Mouse (Mus musculus) ES-Bruce4 (cell line): Measurements from ENCODE around the gene 4930578G10Rik. TPM values are rescaled to one million over a fixed set of nuclear protein-coding genes. Genes with fewer than 3 reads are reported as not detected.
"Not testable (repeated sequence)": the region's sequence is repeated elsewhere in the genome, so short reads cannot be mapped to it uniquely, and the experiment has no call there.

Source experiments
- H3K27ac ChIP-seq: 2 replicates; pipeline ENCODE4 v1.5.1; 2012; ENCODE audit warnings: low read length, inconsistent platforms; ENCODE audit not compliant: insufficient read depth
- H3K27me3 ChIP-seq: 2 replicates; pipeline ENCODE4 v1.6.1; 2012; ENCODE audit warnings: mild to moderate bottlenecking, low read length, inconsistent platforms; ENCODE audit not compliant: control insufficient read depth, poor library complexity, insufficient read depth, severe bottlenecking
- H3K36me3 ChIP-seq: 2 replicates; pipeline ENCODE4 v1.6.1; 2012; ENCODE audit warnings: inconsistent platforms, mild to moderate bottlenecking, low read length, moderate library complexity; ENCODE audit not compliant: control insufficient read depth, poor library complexity, insufficient read depth, severe bottlenecking
- H3K4me1 ChIP-seq: one replicate; pipeline ENCODE4 v1.8.1; 2011; ENCODE audit warnings: low read length; ENCODE audit not compliant: control insufficient read depth, insufficient read depth
- H3K4me3 ChIP-seq: 2 replicates; pipeline ENCODE4 v1.5.1; 2011; ENCODE audit warnings: low read depth, mild to moderate bottlenecking, low read length
- H3K9ac ChIP-seq: 2 replicates; pipeline ENCODE4 v1.6.1; 2012; ENCODE audit warnings: low read depth, mild to moderate bottlenecking, inconsistent platforms; ENCODE audit not compliant: poor library complexity, severe bottlenecking
- H3K9me3 ChIP-seq: replicated peaks from 2 replicates; pipeline ENCODE4 v1.6.1; 2012; ENCODE audit warnings: mild to moderate bottlenecking, low read length, inconsistent platforms; ENCODE audit not compliant: control insufficient read depth, poor library complexity, insufficient read depth, severe bottlenecking
- polyA plus RNA-seq: library from polyadenylated mRNA; stranded (reverse); fragments of >200 nt; gene quantifications from 2 replicates; pipeline ENCODE4 v1.2.4, GENCODE M21; 2011; ENCODE audit warnings: low read depth; ENCODE audit not compliant: missing spikeins, insufficient read depth, insufficient read length

The 4930578G10Rik gene
- 2.5 TPM in 1 of 2 replicates, not detected in the other for polyA plus RNA-seq

DNA sequence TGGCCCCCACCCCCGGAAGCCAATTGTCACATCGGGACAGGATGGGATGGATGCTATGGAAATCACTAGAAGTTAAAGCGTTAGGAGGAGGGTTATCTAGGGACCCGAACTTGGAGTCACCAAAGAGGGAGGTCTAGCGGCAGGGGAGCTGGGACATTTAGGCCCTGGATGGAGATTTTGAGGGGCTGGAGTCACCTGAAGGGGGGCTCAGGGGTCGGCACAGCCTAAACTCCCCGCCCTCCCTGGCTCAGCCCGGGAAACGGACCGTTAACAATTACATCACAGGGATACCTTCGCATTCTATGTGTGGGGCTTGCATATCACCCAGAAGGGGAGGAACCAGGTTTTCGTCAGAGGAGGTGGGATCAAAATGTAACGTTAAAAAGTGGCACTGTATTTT is at the start of gene 4930578G10Rik:
4930578G10Rik (plus strand) TSS at position 301 of the 400 bp plus-strand sequence.
- not testable (repeated sequence) for H3K27ac ChIP-seq, H3K4me3 ChIP-seq, H3K9me3 ChIP-seq, H3K9ac ChIP-seq, H3K27me3 ChIP-seq, H3K36me3 ChIP-seq, H3K4me1 ChIP-seq

- H3K4me1 ChIP-seq, H3K9ac ChIP-seq, H3K9me3 ChIP-seq, H3K27me3 ChIP-seq, H3K4me3 ChIP-seq, H3K36me3 ChIP-seq, H3K27ac ChIP-seq: not testable (repeated sequence)
Observed at GRCm38 (mm10) chr4:42756477-42756876, 21.1 kb downstream of the 4930578G10Rik start, which contains the start of gene Ccl19. TSS of gene Ccl19 (minus strand) at chr4:42756577.

DNA sequence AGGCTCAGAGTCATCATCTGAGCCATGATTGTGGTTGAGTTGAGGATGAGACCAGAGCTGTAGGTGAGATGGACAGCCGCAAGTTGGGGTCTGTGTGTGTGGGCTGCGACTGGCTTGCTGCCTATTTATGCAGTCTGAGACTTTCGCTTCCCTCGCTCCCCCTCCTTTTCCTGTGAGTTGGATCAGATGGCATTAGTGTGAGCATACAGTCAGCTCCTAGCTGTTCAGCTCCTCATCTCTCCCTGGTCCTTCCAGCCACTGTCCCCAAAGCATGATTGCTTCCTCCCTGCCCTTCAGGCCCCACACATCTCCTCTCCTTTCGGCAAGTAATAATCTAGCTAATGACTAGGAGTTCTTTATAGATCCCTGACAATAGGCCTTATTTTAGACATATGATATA is 38.5 kb downstream of the 4930578G10Rik start, which contains the start of gene Ccl21a:
Ccl21a (minus strand) TSS at position 101 of the 400 bp plus-strand sequence.
- not testable (repeated sequence) for H3K27ac ChIP-seq, H3K9me3 ChIP-seq, H3K4me1 ChIP-seq, H3K27me3 ChIP-seq, H3K36me3 ChIP-seq, H3K4me3 ChIP-seq, H3K9ac ChIP-seq

GRCm38 (mm10) chr4:42853788-42854187 is 118.4 kb downstream of the 4930578G10Rik start, which contains the start of gene Fam205a1:
TSS of gene Fam205a1 (minus strand) at chr4:42853888.
- H3K9ac ChIP-seq, H3K27ac ChIP-seq, H3K36me3 ChIP-seq, H3K9me3 ChIP-seq, H3K27me3 ChIP-seq, H3K4me3 ChIP-seq, H3K4me1 ChIP-seq: not testable (repeated sequence)

GRCm38 (mm10) chr4:42856671-42857070 is 121.3 kb downstream of the 4930578G10Rik start, which contains the start of gene Gm12394:
TSS of gene Gm12394 (minus strand) at chr4:42856771.
- H3K9me3 ChIP-seq, H3K9ac ChIP-seq, H3K27ac ChIP-seq, H3K36me3 ChIP-seq, H3K27me3 ChIP-seq, H3K4me3 ChIP-seq, H3K4me1 ChIP-seq: not testable (repeated sequence)

- H3K4me3 ChIP-seq, H3K4me1 ChIP-seq, H3K9ac ChIP-seq, H3K9me3 ChIP-seq, H3K36me3 ChIP-seq, H3K27ac ChIP-seq, H3K27me3 ChIP-seq: not testable (repeated sequence)
Observed at GRCm38 (mm10) chr4:42860483-42860882, 125.1 kb downstream of the 4930578G10Rik start.

GRCm38 (mm10) chr4:42863487-42863886 is 128.1 kb downstream of the 4930578G10Rik start:
- not testable (repeated sequence) for H3K9me3 ChIP-seq, H3K9ac ChIP-seq, H3K36me3 ChIP-seq, H3K4me1 ChIP-seq, H3K27me3 ChIP-seq, H3K27ac ChIP-seq, H3K4me3 ChIP-seq
